Mouse (Mus musculus) testis, adult 10 weeks (tissue): ENCODE results near the gene D10Jhu81e. TPM values are rescaled to one million over a fixed set of nuclear protein-coding genes. Genes with fewer than 3 reads are reported as not detected.

ENCODE experiments used
- polyA plus RNA-seq: library from polyadenylated mRNA; stranded (reverse); fragments of 350-450 nt; fragmentation: Illumina TruSeq; extraction: RNeasy Lipid Tissue Mini Kit (QIAGEN cat#74804); gene quantifications from one replicate; pipeline ENCODE4 v1.2.3, GENCODE M21; 2014; ENCODE audit warnings: low read depth, low replicate concordance

Gene D10Jhu81e
- polyA plus RNA-seq: 6.4 TPM

GRCm38 (mm10) chr10:78169281-78170042, at the start of gene D10Jhu81e:
TSS of gene D10Jhu81e (minus strand) at chr10:78169782.

GRCm38 (mm10) chr10:78184531-78185380, 15.2 kb upstream of the D10Jhu81e start, which contains the start of gene Pwp2:
TSS of gene Pwp2 (minus strand) at chr10:78185149.

Other genes starting within 250 kb of the D10Jhu81e start
- gene Trpm2, start 199.2 kb downstream of the D10Jhu81e start, polyA plus RNA-seq: not detected
- gene 1810043G02Rik, start 191.3 kb downstream of the D10Jhu81e start, polyA plus RNA-seq: 1.4 TPM
- 0.50 TPM for gene Pfkl, start 159.7 kb downstream of the D10Jhu81e start, polyA plus RNA-seq
- gene Dnmt3l, start 127.8 kb downstream of the D10Jhu81e start, polyA plus RNA-seq: 4.8 TPM
- 0.17 TPM for gene Aire, start 126.2 kb downstream of the D10Jhu81e start, polyA plus RNA-seq
- 1.5 TPM for gene Icosl, start 100.5 kb downstream of the D10Jhu81e start, polyA plus RNA-seq
- gene Pwp2, start 15.4 kb upstream of the D10Jhu81e start, polyA plus RNA-seq: 1.9 TPM
- 8.4 TPM for gene Trappc10, start 74.9 kb upstream of the D10Jhu81e start, polyA plus RNA-seq
- 35.5 TPM for gene Agpat3, start 182.7 kb upstream of the D10Jhu81e start, polyA plus RNA-seq
- 126 TPM for gene Rrp1, start 243.3 kb upstream of the D10Jhu81e start, polyA plus RNA-seq